Mouse (Mus musculus) intestine, embryonic 14.5 days (tissue): ENCODE results near the gene Grwd1. TPM values are rescaled to one million over a fixed set of nuclear protein-coding genes. Genes with fewer than 3 reads are reported as not detected.

ENCODE experiments used
- ATAC-seq: fragments of 200-750 bp; cut with Nextera tagmentation; replicated peaks from 2 replicates; pipeline ENCODE4 v1.8.0; 2017; ENCODE audit warnings: low read depth, moderate number of reproducible peaks, moderate TSS enrichment, moderate library complexity; ENCODE audit not compliant: low FRiP score, low TSS enrichment
- DNase-seq: peaks from one replicate; pipeline ENCODE4 v3.0.0-alpha.2; 2018; ENCODE audit warnings: low spot score
- H3K27ac ChIP-seq: fragments of 300-500 bp; sonication (generic); 2 replicates; pipeline ENCODE4 v1.5.1; 2014; ENCODE audit warnings: low read depth, mild to moderate bottlenecking, control low read depth
- H3K27me3 ChIP-seq: fragments of 300-500 bp; sonication (generic); replicated peaks from 2 replicates; pipeline ENCODE4 v1.6.1; 2014; ENCODE audit warnings: low read length, control low read depth; ENCODE audit not compliant: control insufficient read depth, insufficient read depth
- H3K36me3 ChIP-seq: fragments of 300-500 bp; sonication (generic); 2 replicates; pipeline ENCODE4 v1.6.1; 2014; ENCODE audit warnings: low read length, control low read depth; ENCODE audit not compliant: control insufficient read depth, insufficient read depth
- H3K4me1 ChIP-seq: fragments of 300-500 bp; sonication (generic); replicated peaks from 2 replicates; pipeline ENCODE4 v1.6.1; 2014; ENCODE audit warnings: low read length, control low read depth, mixed read lengths; ENCODE audit not compliant: control insufficient read depth, insufficient read depth
- H3K4me2 ChIP-seq: fragments of 300-500 bp; sonication (generic); 2 replicates; pipeline ENCODE4 v1.6.1; 2014; ENCODE audit warnings: low read length
- H3K4me3 ChIP-seq: fragments of 300-500 bp; sonication (generic); 2 replicates; pipeline ENCODE4 v1.5.1; 2014; ENCODE audit warnings: low read depth, low read length, control low read depth, mixed read lengths
- H3K9ac ChIP-seq: fragments of 300-500 bp; sonication (generic); 2 replicates; pipeline ENCODE4 v1.6.1; 2014; ENCODE audit warnings: mild to moderate bottlenecking, low read length
- H3K9me3 ChIP-seq: fragments of 300-500 bp; sonication (generic); 2 replicates; pipeline ENCODE4 v1.6.1; 2016; ENCODE audit warnings: low read length, control low read depth; ENCODE audit not compliant: control insufficient read depth
- WGBS: fragments of 180-500 bp; shearing (Covaris S2); extraction: QIAGEN DNeasy Blood & Tissue Kit; methylation state at CpG from one replicate; pipeline ENCODE4 v1.1.7; 2014; 5-methylcytosine and 5-hydroxymethylcytosine counted together
- polyA plus RNA-seq: library from polyadenylated mRNA; unstranded; fragments of >200 nt; fragmentation: Nextera tagmentation; extraction: Ambion mirVana; gene quantifications from 2 replicates; pipeline ENCODE4 v1.2.1, GENCODE M21; 2014

Gene Grwd1
- polyA plus RNA-seq, 1 experiment from 2014 or later, result 86.9 TPM

DNA sequence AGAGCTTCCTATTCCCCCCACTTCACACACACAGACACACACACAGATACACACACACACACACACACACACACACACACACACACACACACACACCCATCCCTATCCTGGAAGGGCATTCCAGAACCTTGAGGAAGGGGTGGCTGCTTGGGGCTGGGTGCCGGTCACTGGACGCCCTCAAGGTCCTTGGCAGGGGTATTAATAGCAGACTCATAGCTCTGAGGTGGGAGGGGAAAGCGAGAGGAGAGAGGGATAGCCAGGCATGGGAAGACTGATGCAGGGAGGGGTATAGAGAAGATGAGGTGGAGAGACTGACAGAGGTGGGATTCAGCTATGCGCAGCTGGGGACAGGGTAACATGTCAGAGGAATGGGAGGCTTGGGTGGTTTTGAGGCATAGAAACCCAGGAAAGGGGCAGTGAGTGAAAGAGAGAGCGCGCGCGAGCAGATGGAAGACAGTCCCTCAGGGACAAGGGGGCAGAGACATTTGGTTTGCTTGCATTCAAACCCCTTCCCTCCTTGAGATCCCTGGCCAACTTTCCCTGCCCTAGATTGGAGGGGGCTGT is 38.4 kb upstream of the Grwd1 start:
- Histone ChIP-seq H3K36me3 (no peaks in the 10 kb centered on the region; the same call in 1 of the 2 replicates), H3K9me3 (no peaks in the 10 kb centered on the region), H3K27me3 (peaks cover 45% of the 10 kb centered on the region), H3K4me2 (peak overlapping the region; percentile 42), H3K9ac (no peak overlapping the region), H3K4me1 (peaks cover 40% of the 10 kb centered on the region), H3K27ac (no peak overlapping the region), H3K4me3 (no peak overlapping the region)
- ATAC-seq (no peak), DNase-seq (no peak)
- 24% methylated on average over 8 of the region's 8 CpGs for WGBS

DNA sequence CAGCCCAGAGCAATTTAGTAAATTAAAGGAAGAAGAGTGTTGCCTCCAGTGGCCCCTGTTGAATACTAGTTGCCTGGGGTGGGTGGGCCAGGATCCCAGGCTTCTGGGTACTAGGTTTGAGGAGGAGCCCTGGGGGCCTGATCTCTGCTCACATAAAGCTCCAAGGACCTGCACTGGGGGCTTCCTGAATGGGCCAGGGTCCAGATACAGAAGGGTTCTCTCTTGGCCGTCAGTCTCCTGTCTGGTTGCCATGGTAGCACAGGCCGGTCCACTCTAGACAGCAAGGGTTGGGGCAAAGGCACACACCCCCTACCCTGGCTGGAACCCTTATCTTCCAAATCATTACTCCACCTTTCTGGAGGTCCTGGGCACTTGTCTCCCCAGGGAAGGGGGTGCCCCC is 37.1 kb upstream of the Grwd1 start:
- Histone ChIP-seq H3K27me3 (peaks cover 45% of the 10 kb centered on the region), H3K9me3 (no peaks in the 10 kb centered on the region), H3K9ac (no peak overlapping the region), H3K4me3 (no peak overlapping the region), H3K36me3 (no peaks in the 10 kb centered on the region), H3K4me2 (no peak overlapping the region), H3K4me1 (peaks cover 33% of the 10 kb centered on the region), H3K27ac (no peak overlapping the region)
- 26% methylated on average over 2 of the region's 2 CpGs for whole genome bisulfite sequencing
- ATAC-seq, result no peak
- no peak for DNase-seq

DNA sequence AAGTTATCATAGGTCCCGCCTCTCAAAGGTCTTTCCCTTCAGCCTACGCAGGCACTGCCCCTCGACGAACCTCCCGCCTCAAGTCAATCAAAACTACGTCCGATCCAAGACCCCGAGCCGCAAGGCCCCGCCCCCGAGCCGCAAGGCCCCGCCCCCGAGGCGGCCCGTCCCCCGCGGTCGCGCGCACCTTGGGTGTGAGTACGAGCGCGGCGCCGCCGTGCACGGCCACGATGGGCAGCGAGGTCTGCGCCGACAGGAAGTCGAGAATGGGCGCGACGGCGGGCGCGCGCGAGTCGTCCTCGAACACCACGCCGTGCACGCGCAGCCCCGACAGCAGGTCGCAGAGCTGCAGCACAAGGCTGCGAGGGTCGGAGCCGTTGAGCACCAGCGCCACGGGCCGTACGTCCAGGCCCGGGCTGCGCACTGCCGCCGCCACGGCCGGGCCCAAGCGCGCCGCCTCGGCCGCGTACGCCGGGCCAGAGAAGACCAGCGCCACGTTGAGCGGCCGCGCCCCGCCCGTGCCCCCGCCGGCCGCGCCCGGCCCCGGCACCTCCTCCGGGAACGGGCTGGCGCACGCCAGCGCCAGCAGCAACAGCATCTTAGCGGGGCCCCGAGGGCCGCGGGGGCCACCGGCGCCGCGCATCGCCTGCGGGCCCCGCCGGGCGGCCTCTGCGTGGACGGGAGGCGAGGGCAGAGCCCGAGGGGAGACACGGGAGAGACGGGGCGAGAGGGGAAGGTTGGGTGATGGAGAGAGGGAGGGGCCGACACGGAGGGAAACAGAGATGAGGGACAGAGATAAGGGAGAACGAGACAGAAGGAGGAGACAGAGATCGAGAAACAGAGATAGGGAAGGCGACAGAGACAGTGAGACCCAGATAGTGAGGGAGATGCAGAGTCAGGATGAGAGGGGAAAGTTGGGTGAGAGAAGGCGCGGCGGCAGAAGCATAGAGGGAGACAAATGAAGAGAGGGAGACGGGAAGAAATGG is 35.5 kb upstream of the Grwd1 start:
- peak overlapping the region; percentile 69 for H3K4me2 ChIP-seq
- H3K4me1 ChIP-seq, result peaks cover 33% of the 10 kb centered on the region
- H3K9me3 ChIP-seq, result no peaks in the 10 kb centered on the region
- H3K4me3 ChIP-seq, result peak overlapping the region; percentile 62
- H3K36me3 ChIP-seq, result no peaks in the 10 kb centered on the region
- peak; percentile 97 for DNase-seq
- WGBS, result 1% methylated on average over 93 of the region's 117 CpGs
- peak; percentile 76 for ATAC-seq
- peaks cover 41% of the 10 kb centered on the region for H3K27me3 ChIP-seq
- peak overlapping the region; percentile 70 for H3K9ac ChIP-seq
- H3K27ac ChIP-seq, result peak overlapping the region; percentile 36

DNA sequence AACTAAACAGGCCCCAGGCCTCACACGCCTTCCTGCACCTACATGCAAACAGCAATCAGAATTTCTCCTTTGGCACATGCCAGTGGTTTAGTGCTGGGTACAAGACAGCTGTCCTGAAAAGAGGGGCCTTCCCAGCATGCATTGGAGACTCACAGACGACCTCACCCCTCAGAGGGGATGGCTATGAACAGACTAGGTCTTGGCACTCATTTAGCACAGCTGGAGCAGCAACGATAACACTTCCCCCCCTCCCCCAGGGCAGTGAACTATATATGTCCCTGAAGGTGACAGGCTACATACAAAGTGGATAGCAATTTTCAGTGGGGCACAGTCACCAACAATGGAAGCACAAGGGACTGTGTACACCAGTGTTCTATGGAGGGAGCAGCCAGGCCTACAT is 33.7 kb upstream of the Grwd1 start:
- no peak overlapping the region for H3K4me2 ChIP-seq
- DNase-seq (no peak), ATAC-seq (no peak)
- H3K27me3 ChIP-seq, result peaks cover 23% of the 10 kb centered on the region
- no peak overlapping the region for H3K9ac ChIP-seq
- WGBS, result 64% methylated on average over 3 of the region's 3 CpGs
- H3K9me3 ChIP-seq, result no peaks in the 10 kb centered on the region
- no peak overlapping the region for H3K4me3 ChIP-seq
- H3K4me1 ChIP-seq, result peaks cover 21% of the 10 kb centered on the region
- H3K36me3 ChIP-seq, result no peaks in the 10 kb centered on the region
- H3K27ac ChIP-seq, result no peak overlapping the region

DNA sequence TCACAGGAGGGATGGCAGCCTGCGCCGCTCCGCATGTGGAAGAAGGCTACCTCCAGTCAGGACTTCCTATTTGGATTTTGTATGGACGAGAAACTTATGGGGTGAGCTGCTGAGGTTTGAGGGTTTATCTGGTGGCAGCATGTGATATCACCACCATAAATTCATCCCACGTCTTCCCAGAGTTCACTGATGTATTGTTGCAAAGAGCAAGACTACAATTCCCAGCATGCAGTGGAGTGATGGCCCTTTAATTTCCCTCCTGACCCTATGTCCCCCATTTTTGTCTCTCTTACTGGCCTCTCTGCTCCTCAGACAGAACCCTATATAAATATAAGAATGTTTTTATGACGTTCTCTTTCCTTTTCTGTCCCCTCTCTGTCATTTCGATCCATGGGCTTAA is 32.1 kb upstream of the Grwd1 start:
- 86% methylated on average over 7 of the region's 7 CpGs for WGBS
- peaks cover 16% of the 10 kb centered on the region for H3K4me1 ChIP-seq
- peaks cover 12% of the 10 kb centered on the region for H3K27me3 ChIP-seq
- H3K9me3 ChIP-seq, result no peaks in the 10 kb centered on the region
- H3K27ac ChIP-seq, result no peak overlapping the region
- ATAC-seq, result no peak
- DNase-seq, result no peak
- H3K4me2 ChIP-seq, result no peak overlapping the region
- H3K9ac ChIP-seq, result no peak overlapping the region
- no peaks in the 10 kb centered on the region for H3K36me3 ChIP-seq
- no peak overlapping the region for H3K4me3 ChIP-seq

DNA sequence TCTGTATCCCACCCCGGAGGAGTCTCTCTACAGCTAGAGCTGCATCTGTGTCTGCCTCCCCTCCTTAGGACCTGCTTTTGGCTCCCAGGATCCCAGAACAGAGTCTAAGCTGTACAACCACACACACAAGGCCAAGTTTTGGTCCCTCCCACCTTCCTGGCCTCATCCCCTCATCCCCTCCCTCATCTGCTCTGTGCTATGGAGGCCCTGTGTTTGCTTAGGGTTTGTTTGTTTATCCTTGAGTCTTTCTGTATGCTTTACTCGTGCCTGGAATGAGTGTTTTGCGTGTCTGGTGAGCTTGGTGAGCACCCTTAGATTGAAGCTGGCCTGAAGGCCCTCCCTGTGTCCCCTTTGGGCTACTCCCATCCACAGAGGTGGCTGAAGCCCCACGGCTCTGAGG is 28.3 kb upstream of the Grwd1 start:
- Histone ChIP-seq H3K4me1 (peaks cover 10% of the 10 kb centered on the region), H3K27me3 (peaks cover 18% of the 10 kb centered on the region; the same call in 1 of the 2 replicates), H3K4me2 (no peak overlapping the region), H3K9me3 (no peaks in the 10 kb centered on the region), H3K4me3 (no peak overlapping the region), H3K27ac (no peak overlapping the region), H3K36me3 (no peaks in the 10 kb centered on the region), H3K9ac (no peak overlapping the region)
- DNase-seq (no peak), ATAC-seq (no peak)
- WGBS, result 39% methylated on average over 4 of the region's 4 CpGs

DNA sequence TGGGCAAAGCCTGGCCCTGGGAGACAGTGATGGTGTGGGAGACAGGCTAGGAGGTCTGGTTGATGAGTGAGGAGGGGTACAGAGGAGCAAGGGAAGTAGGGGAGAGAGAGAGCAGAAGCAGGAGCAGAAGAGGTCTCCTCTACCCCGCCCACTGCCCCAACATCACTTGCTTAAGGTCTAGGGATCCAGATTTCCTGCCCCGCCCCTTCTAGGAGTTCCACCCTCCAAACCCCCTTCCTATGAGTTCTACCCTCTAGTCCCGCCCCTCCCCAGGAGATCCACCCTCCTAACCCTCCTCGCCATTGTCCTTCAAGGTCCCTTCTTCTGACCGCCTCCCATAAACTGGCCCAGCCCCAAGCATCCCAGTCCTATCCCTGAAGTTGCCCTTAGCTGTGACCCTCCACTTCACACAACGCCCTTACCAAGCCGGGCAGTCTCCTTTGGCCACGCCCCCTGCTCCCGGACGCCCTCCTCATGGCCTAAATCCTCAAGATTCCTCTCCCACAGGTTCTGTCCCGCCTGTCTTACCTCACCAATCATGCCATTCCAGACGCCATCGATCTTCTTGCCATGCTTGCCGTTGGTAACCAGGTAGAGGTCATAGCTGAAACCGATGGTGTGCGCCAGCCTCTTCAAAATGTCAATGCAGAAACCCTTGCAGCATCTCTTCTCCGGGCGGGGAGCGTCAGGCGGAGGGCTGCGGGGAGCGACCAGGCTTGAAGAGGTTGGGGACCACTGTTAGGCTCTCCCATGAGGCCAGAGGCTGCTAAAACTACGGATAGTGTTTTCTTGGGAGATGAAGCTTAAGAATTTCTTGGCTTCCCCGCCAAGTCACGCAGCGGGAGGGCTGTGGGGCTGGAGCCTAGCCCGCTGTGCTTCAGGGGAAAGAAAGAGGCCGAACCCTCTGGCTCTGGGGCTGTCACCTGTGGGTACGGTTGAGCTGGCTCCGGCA is 26.5 kb upstream of the Grwd1 start:
- Histone ChIP-seq H3K9me3 (no peaks in the 10 kb centered on the region), H3K27me3 (peaks cover 18% of the 10 kb centered on the region; the same call in 1 of the 2 replicates), H3K4me3 (peak overlapping the region; percentile 29), H3K27ac (no peak overlapping the region), H3K4me1 (peaks cover 10% of the 10 kb centered on the region), H3K9ac (peak overlapping the region; percentile 25), H3K36me3 (no peaks in the 10 kb centered on the region), H3K4me2 (peak overlapping the region; percentile 64)
- WGBS, result 4% methylated on average over 30 of the region's 30 CpGs
- peak; percentile 22; the same call in 1 of the 2 replicates for ATAC-seq
- DNase-seq, result peak; percentile 71

DNA sequence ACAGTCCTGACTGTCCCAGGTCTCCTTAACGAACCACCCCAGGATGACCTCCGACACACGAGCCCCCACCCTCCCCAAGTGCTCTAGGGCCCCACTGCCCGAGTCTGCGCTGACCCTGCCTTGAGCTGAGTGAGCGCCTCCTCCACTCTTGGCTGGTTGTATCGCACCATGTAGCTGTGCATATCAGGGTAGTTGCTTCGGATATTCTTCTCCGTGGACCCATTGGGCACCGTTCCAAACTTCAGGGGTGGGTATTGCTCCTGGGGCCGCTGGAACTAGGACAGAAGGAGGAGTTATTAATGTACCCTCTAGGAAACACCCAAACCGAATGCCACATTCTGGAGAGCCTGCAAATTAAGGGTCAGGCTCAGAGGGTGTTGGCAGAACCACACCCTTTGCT is 22.3 kb upstream of the Grwd1 start:
- DNase-seq (no peak), ATAC-seq (no peak)
- H3K4me1 ChIP-seq, result peaks cover 6% of the 10 kb centered on the region
- no peak overlapping the region for H3K9ac ChIP-seq
- H3K4me3 ChIP-seq, result no peak overlapping the region
- no peaks in the 10 kb centered on the region for H3K9me3 ChIP-seq
- peaks cover 15% of the 10 kb centered on the region; the same call in 1 of the 2 replicates for H3K27me3 ChIP-seq
- H3K36me3 ChIP-seq, result no peaks in the 10 kb centered on the region
- H3K4me2 ChIP-seq, result no peak overlapping the region
- 85% methylated on average over 12 of the region's 12 CpGs for WGBS
- no peak overlapping the region for H3K27ac ChIP-seq
